Mouse (Mus musculus): ENCODE data around the gene Csn3.

The Csn3 gene

DNA sequence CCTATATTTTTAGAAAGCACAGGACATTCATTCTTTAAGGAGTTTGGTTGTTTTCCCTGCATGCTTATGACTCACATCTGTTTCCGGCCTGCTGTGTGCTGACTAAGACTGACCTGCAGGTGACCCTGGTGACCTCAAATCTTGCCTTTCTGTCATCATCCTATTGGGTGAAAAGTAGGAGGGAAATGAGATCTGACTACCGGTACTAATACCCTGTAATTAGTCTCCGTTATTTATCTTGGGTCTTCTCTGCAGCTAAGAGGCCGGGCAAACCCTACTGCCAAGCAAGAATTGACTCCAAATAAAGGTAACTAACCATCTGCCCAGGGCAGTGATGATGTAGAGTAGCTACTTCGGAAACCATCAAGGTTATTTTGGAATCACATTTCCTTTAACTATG lies at the start of gene Csn3:
Gene Csn3, plus strand, starts transcription at position 208 of the 400 bp plus-strand sequence.
- DNase-seq: no peak

DNA sequence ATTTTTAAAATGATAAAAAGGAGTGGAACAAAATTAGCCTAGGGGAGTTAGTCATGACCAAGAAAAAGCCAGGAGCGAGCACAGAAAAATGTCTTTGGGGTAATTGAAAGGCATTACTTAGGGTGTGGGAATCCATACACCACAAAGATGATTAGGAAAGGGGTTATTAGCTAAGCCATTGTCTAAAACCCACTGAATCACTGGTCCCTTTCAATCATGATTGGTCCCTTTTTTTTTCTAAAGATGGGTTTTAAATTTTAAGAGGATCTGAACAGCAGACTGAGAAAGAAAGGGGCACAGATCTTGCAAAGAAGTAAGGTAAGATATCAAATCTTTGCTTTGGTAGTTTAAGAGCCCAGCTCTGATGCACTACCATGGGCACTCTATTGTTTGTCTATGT lies 40.6 kb upstream of the Csn3 start, which contains the start of gene Odam:
Gene Odam, plus strand, starts transcription at position 301 of the 400 bp plus-strand sequence.
- no peak for DNase-seq

DNA sequence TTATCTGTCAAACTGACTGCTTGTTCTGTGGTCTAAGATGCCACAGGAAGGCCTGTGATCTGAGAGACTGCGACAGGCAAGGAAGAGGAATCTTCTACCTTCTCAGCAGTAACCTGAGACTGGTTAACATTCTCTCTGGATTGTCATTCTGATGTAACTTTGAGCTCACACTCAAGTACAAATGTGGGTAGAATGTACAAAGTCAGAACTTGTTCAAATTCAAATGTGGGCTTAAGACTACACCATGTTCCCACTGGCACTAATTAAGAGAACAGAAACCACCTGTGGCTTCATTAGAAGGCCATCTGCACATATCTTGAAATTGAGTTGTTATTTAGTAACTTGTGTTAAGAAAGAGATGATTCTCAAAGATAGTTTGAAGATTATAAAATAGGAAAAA lies 6.2 kb downstream of the Csn3 start:
- no peak for DNase-seq

GRCm38 (mm10) chr5:87940752-87941151 lies 15.4 kb downstream of the Csn3 start:
- no peak for DNase-seq

GRCm38 (mm10) chr5:87942515-87942914 lies 17.1 kb downstream of the Csn3 start:
- DNase-seq: no peak

- DNase-seq: no peak
Measured at GRCm38 (mm10) chr5:87951836-87952235, 26.5 kb downstream of the Csn3 start.

GRCm38 (mm10) chr5:87969201-87969600 lies 43.8 kb downstream of the Csn3 start, which contains the start of the genes 2310003L06Rik and Gm28434:
Gene 2310003L06Rik, plus strand, starts transcription at chr5:87969459.
Gene Gm28434, plus strand, starts transcription at chr5:87969517.
- DNase-seq: no peak

- DNase-seq: no peak
Measured at GRCm38 (mm10) chr5:87979139-87979538, 53.8 kb downstream of the Csn3 start, which contains the start of gene Cabs1. Gene Cabs1, plus strand, starts transcription at chr5:87979439.

Data from kidney, adult 18-20 months (tissue).